Mouse (Mus musculus) frontal cortex, adult 2 months (tissue): ENCODE data around the gene Padi2. TPM values are rescaled to one million over a fixed set of nuclear protein-coding genes. Genes with fewer than 3 reads are reported as not detected.

Source experiments
- DNase-seq, 2 experiments: peaks; one replicate each; pipeline ENCODE4 v3.0.0; 2022; ENCODE audit warnings: low spot score in 1 of 2; ENCODE audit errors: extremely low spot score in 1 of 2
- polyA plus RNA-seq: library from polyadenylated mRNA; depleted of rRNA; stranded (reverse); fragments of >200 nt; gene quantifications from 2 replicates; pipeline ENCODE4 v1.2.3, GENCODE M21; 2012; rRNA removed

Padi2 gene
- 12.2 and 13.0 TPM in 2 replicates for polyA plus RNA-seq

GRCm38 (mm10) chr4:140906076-140906826, at the start of gene Padi2:
Gene Padi2, plus strand, starts transcription at chr4:140906344.
- DNase-seq = peak in 1 of 2 experiments; percentile 64

GRCm38 (mm10) chr4:140857041-140857440, 49.1 kb upstream of the Padi2 start:
- no peak for DNase-seq

- DNase-seq = no peak
Measured at GRCm38 (mm10) chr4:140857813-140858212, 48.3 kb upstream of the Padi2 start.

- no peak for DNase-seq
Measured at GRCm38 (mm10) chr4:140859291-140859690, 46.9 kb upstream of the Padi2 start.

GRCm38 (mm10) chr4:140860125-140860766, 45.9 kb upstream of the Padi2 start:
- DNase-seq = no peak

GRCm38 (mm10) chr4:140860767-140861147, 45.4 kb upstream of the Padi2 start:
- DNase-seq = no peak

GRCm38 (mm10) chr4:140862036-140862650, 44.0 kb upstream of the Padi2 start:
- no peak for DNase-seq

GRCm38 (mm10) chr4:140868484-140869190, 37.5 kb upstream of the Padi2 start:
- DNase-seq = no peak

- DNase-seq = no peak
Measured at GRCm38 (mm10) chr4:140869945-140870344, 36.2 kb upstream of the Padi2 start.

GRCm38 (mm10) chr4:140870876-140871275, 35.3 kb upstream of the Padi2 start:
- no peak for DNase-seq

GRCm38 (mm10) chr4:140871376-140871775, 34.8 kb upstream of the Padi2 start:
- DNase-seq = no peak

- DNase-seq = no peak
Measured at GRCm38 (mm10) chr4:140871851-140872685, 34.1 kb upstream of the Padi2 start.

- DNase-seq = no peak
Measured at GRCm38 (mm10) chr4:140872686-140872992, 33.5 kb upstream of the Padi2 start.

- no peak for DNase-seq
Measured at GRCm38 (mm10) chr4:140873011-140873410, 33.1 kb upstream of the Padi2 start.

GRCm38 (mm10) chr4:140876161-140876560, 30.0 kb upstream of the Padi2 start:
- DNase-seq = no peak

GRCm38 (mm10) chr4:140876681-140877080, 29.5 kb upstream of the Padi2 start:
- no peak for DNase-seq

- DNase-seq = no peak
Measured at GRCm38 (mm10) chr4:140877441-140877840, 28.7 kb upstream of the Padi2 start.

- no peak for DNase-seq
Measured at GRCm38 (mm10) chr4:140878655-140879054, 27.5 kb upstream of the Padi2 start.

- DNase-seq = no peak
Measured at GRCm38 (mm10) chr4:140879116-140879515, 27.0 kb upstream of the Padi2 start.

- peak; percentile 19 to 56 for DNase-seq
Measured at GRCm38 (mm10) chr4:140879739-140880138, 26.4 kb upstream of the Padi2 start.
